Mouse (Mus musculus) hindbrain, postnatal 0 days (tissue): ENCODE results near the gene Acyp2. TPM values are rescaled to one million over a fixed set of nuclear protein-coding genes. Genes with fewer than 3 reads are reported as not detected.

Experiments
- ATAC-seq: fragments of 200-750 bp; cut with Nextera tagmentation; 2 replicates; pipeline ENCODE4 v1.8.0; 2017; ENCODE audit warnings: mild to moderate bottlenecking, moderate TSS enrichment, moderate library complexity
- DNase-seq: peaks from one replicate; pipeline ENCODE4 v3.0.0-alpha.2; 2015; ENCODE audit warnings: low spot score
- H3K27ac ChIP-seq: fragments of 300-500 bp; sonication (generic); 2 replicates; pipeline ENCODE4 v1.5.1; 2014; ENCODE audit warnings: mild to moderate bottlenecking
- H3K27me3 ChIP-seq: fragments of 300-500 bp; sonication (generic); 2 replicates; pipeline ENCODE4 v1.6.1; 2014; ENCODE audit warnings: low read length, mixed read lengths; ENCODE audit not compliant: insufficient read depth
- H3K36me3 ChIP-seq: fragments of 300-500 bp; sonication (generic); 2 replicates; pipeline ENCODE4 v1.6.1; 2014; ENCODE audit warnings: low read length, mixed read lengths; ENCODE audit not compliant: insufficient read depth
- H3K4me1 ChIP-seq: fragments of 300-500 bp; sonication (generic); 2 replicates; pipeline ENCODE4 v1.6.1; 2014; ENCODE audit warnings: antibody characterized with exemption, low read length, mixed read lengths; ENCODE audit not compliant: insufficient read depth
- H3K4me2 ChIP-seq: fragments of 300-500 bp; sonication (generic); 2 replicates; pipeline ENCODE4 v1.6.1; 2014; ENCODE audit warnings: low read depth, mild to moderate bottlenecking, low read length, moderate library complexity, mixed read lengths
- H3K4me3 ChIP-seq: fragments of 300-500 bp; sonication (generic); 2 replicates; pipeline ENCODE4 v1.5.1; 2014; ENCODE audit warnings: low read length
- H3K9ac ChIP-seq: fragments of 300-500 bp; sonication (generic); replicated peaks from 2 replicates; pipeline ENCODE4 v1.6.1; 2014; ENCODE audit warnings: mild to moderate bottlenecking, low read length, moderate library complexity, mixed read lengths
- H3K9me3 ChIP-seq: fragments of 300-500 bp; sonication (generic); 2 replicates; pipeline ENCODE4 v1.6.1; 2016; ENCODE audit warnings: low read length, mixed read lengths
- CTCF ChIP-seq: IDR thresholded peaks from 2 replicates; pipeline ENCODE4 v1.5.1; 2016; ENCODE audit warnings: antibody characterized with exemption, control low read depth, low read depth
- WGBS: fragments of 180-500 bp; shearing (Covaris S2); extraction: QIAGEN DNeasy Blood & Tissue Kit; methylation state at CpG from one replicate; pipeline ENCODE4 v1.1.7; 2014; 5-methylcytosine and 5-hydroxymethylcytosine counted together
- polyA plus RNA-seq: library from polyadenylated mRNA; unstranded; fragments of >200 nt; fragmentation: Nextera tagmentation; extraction: Ambion mirVana; gene quantifications from 2 replicates; pipeline ENCODE4 v1.2.1, GENCODE M21; 2015
- total RNA-seq: library from RNA; depleted of rRNA; stranded (reverse); fragments of >200 nt; gene quantifications from 2 replicates; pipeline ENCODE4 v1.2.3, GENCODE M21; 2014

The Acyp2 gene
- total and polyA plus RNA-seq, 2 experiments from 2014 or later = 12.9 to 57.0 TPM

GRCm38 (mm10) chr11:30597259-30597658 lies 52.1 kb downstream of the Acyp2 start:
- no peak for ATAC-seq
- no peaks in the 10 kb centered on the region for H3K27me3 ChIP-seq
- no peaks in the 10 kb centered on the region for H3K4me1 ChIP-seq
- no peaks in the 10 kb centered on the region for H3K36me3 ChIP-seq
- no peak overlapping the region for H3K27ac ChIP-seq
- TF ChIP-seq CTCF = no peak
- no peaks in the 10 kb centered on the region for H3K9me3 ChIP-seq
- no peak overlapping the region for H3K4me2 ChIP-seq
- H3K4me3 ChIP-seq = no peak overlapping the region
- no peak for DNase-seq
- H3K9ac ChIP-seq = no peak overlapping the region
- 80% methylated on average over 3 of the region's 3 CpGs for WGBS

GRCm38 (mm10) chr11:30580008-30580407 lies 69.4 kb downstream of the Acyp2 start:
- no peak for DNase-seq
- no peak for TF ChIP-seq CTCF
- Histone ChIP-seq H3K9me3 (peaks cover 2% of the 10 kb centered on the region; the same call in 1 of the 2 replicates), H3K9ac (no peak overlapping the region), H3K27ac (no peak overlapping the region), H3K4me2 (no peak overlapping the region), H3K36me3 (no peaks in the 10 kb centered on the region), H3K4me1 (no peaks in the 10 kb centered on the region), H3K4me3 (no peak overlapping the region), H3K27me3 (no peaks in the 10 kb centered on the region)
- no peak for ATAC-seq
- 85% methylated on average over 2 of the region's 2 CpGs for WGBS

- H3K4me2 ChIP-seq = no peak overlapping the region
- no peaks in the 10 kb centered on the region for H3K4me1 ChIP-seq
- H3K27ac ChIP-seq = no peak overlapping the region
- no peaks in the 10 kb centered on the region for H3K27me3 ChIP-seq
- no peak overlapping the region for H3K4me3 ChIP-seq
- ATAC-seq = no peak
- no peak for TF ChIP-seq CTCF
- WGBS = 86% methylated on average over 2 of the region's 2 CpGs
- H3K9me3 ChIP-seq = peaks cover 2% of the 10 kb centered on the region; the same call in 1 of the 2 replicates
- H3K9ac ChIP-seq = no peak overlapping the region
- DNase-seq = no peak
- H3K36me3 ChIP-seq = no peaks in the 10 kb centered on the region
These were observed 70.5 kb downstream of the Acyp2 start for GRCm38 (mm10) chr11:30578931-30579330.

DNA sequence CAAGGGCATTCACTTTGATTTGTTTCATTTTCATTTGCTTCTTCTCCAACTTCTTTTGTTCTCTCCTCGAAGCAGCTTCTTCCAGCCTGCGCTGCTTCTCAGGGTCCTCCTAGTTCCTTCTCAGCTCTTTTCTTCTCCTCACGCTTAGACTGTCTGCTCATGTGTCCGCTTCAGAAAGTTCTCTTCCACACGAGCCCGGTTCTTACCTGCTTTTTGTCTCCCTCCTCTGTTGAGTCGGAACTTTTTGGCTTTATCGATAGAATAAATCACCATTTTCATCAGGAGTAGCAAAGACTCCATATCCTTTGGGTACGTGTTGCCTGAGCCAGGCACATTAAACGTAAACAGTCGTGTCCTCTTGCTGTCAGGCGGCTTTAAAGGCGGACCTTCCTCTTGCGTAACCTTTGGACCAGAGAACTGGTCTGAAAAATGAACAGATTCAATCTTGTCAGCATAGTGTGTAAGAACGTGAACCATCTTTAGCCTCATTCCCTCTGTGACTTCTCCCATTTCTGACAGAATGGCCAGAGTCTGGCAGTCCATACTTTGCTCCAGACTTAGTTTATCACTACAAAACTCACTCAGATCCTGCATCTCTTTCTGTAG lies 76.5 kb downstream of the Acyp2 start:
- Histone ChIP-seq H3K27ac (no peak overlapping the region), H3K4me2 (no peak overlapping the region), H3K9me3 (no peaks in the 10 kb centered on the region), H3K27me3 (no peaks in the 10 kb centered on the region), H3K4me1 (no peaks in the 10 kb centered on the region), H3K4me3 (no peak overlapping the region), H3K36me3 (no peaks in the 10 kb centered on the region), H3K9ac (no peak overlapping the region)
- ATAC-seq = no peak
- DNase-seq = no peak
- no peak for TF ChIP-seq CTCF
- 91% methylated on average over 15 of the region's 15 CpGs for WGBS

DNA sequence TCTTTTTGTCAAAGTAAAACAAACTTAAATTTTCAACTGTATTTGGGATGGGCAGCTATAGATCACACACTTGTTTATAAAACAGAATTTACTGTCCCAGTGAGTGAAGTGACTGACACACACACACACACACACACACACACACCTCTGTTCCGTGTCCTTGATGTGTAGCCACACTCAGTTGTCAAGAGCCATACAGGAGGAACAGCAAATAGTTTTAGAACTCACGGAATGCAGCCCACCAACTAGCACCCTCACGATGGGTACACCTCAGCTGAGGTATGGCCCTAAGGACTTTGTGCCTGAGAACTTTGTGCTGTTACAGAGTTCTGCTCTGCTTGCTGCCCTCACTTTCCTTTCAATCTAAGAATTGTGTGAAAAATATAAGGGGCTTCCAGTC lies 78.8 kb downstream of the Acyp2 start:
- TF ChIP-seq CTCF = no peak
- no peaks in the 10 kb centered on the region for H3K27me3 ChIP-seq
- WGBS = 96% methylated on average over 3 of the region's 3 CpGs

DNA sequence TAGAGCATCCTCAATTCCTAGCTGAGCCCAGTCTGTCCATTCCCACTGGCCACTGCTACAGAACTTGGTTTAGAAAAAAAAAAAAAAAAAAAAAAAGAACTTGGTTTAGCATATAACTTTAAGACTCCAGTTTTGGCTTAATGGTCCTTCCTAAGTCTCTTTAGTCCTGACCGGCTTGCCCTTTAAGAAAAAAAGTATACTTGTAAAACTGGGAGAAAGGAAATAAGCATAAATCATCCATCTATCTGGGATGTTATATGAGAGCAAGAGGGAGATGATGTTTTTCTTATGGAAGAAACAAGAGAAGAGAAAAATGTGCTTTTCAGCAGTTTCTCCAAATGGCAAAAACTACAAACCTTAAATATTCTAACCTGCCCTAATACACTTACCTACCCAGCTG lies 89.2 kb downstream of the Acyp2 start:
- Histone ChIP-seq H3K27me3 (no peaks in the 10 kb centered on the region), H3K9me3 (no peaks in the 10 kb centered on the region), H3K4me3 (no peak overlapping the region), H3K4me1 (no peaks in the 10 kb centered on the region), H3K36me3 (no peaks in the 10 kb centered on the region), H3K4me2 (no peak overlapping the region), H3K9ac (no peak overlapping the region), H3K27ac (no peak overlapping the region)
- DNase-seq (no peak), ATAC-seq (no peak)
- no peak for TF ChIP-seq CTCF
- 90% methylated on average over 1 of the region's 1 CpGs for WGBS

More for the DNA sequence above, 78.8 kb downstream of the Acyp2 start:
- no peak for ATAC-seq
- H3K9ac ChIP-seq = no peak overlapping the region
- H3K4me2 ChIP-seq = no peak overlapping the region
- no peak for DNase-seq
- no peaks in the 10 kb centered on the region for H3K36me3 ChIP-seq
- no peaks in the 10 kb centered on the region for H3K4me1 ChIP-seq
- no peak overlapping the region for H3K27ac ChIP-seq
- H3K4me3 ChIP-seq = no peak overlapping the region
- H3K9me3 ChIP-seq = no peaks in the 10 kb centered on the region

DNA sequence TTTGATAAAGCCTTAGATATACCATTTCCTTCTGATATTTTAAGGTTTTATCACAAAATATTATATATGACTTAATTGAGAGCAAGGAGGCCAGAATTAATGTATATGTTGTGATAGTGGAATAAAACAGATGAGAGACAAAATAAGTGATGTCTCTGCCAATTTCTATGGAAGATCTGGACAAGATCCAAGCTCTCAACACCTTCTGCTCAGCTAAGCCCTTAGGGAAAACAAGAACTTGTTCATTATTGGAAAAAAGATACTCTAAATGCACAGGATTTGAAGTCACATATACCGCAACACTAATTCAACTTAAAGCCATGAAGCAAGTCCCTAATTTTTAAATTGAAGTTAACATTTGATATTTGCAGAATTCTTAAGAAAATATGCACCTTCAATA lies 96.0 kb downstream of the Acyp2 start:
- Histone ChIP-seq H3K27me3 (no peaks in the 10 kb centered on the region), H3K9ac (no peak overlapping the region), H3K4me2 (no peak overlapping the region), H3K4me1 (no peaks in the 10 kb centered on the region), H3K9me3 (no peaks in the 10 kb centered on the region), H3K4me3 (no peak overlapping the region), H3K27ac (no peak overlapping the region), H3K36me3 (no peaks in the 10 kb centered on the region)
- TF ChIP-seq CTCF = no peak
- DNase-seq = peak; percentile 55
- no peak for ATAC-seq
- 79% methylated on average over 1 of the region's 1 CpGs for WGBS
